Mouse (Mus musculus) right cerebral cortex, postnatal 25 days (tissue): ENCODE data around the gene A830031A19Rik.

ENCODE experiments used
- DNase-seq: peaks from one replicate; pipeline ENCODE4 v3.0.0; 2022

Gene A830031A19Rik

DNA sequence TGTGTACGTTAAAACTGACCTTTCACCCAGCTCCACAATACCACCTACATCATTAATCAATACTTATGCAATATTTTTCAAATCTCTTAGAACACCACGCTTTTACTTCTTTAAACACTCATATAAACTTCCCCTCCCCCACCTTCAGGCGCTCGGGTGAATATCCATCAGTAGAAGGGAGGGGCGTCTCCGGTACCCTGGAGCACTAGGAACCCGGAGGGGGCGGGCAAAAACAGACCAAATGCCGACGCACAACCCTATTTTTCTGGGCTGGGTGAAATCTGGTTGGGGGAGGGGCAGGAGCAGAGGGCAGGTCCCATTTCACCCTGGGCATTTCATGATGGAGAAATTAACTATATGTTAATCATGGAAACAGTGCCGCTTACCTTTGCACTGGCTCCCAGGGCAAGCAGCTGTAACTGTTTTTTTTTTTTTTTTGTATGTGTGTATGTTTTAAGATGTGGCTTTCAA, at the start of gene A830031A19Rik:
A830031A19Rik (minus strand) TSS at position 421 of the 471 bp plus-strand sequence.
- no peak for DNase-seq

DNA sequence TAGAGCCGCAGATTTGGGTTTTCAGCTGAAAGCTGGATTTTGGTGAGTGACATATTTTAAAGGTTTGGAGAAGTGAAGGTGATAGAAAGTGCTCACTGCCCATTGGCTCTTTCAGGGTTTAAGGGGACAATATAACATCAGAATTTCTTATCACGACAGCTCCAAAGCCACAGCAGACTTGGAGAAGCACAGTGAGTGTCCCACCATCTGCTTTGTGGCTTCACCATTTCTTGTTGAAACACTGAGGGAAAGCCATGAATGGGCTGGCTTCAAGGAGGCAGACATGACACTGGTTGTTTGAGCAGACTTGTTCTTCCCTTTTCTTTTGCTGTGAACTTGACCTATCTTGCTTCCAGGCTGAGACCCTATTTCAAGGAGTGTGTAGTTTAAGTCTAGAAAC, 49.1 kb upstream of the A830031A19Rik start:
- DNase-seq, result no peak

DNA sequence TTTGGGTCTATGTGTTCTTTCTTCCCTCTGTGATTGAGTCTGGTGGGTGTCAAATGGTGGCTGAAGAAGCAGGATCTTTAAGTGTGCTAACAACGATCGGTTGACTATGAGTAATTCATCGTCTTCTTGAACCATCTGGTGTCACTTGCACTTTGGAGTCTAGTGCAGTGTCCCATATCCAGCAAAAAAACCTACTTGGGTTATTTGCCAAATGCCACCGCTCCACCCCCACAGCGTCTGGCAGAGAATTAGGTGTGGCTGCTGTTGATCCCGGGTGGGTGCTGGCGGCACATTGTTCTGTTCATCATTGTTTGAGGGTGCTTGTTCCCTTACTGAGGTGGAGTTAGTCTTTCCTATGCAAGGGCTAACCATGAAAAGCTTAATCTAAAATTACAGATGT, 48.0 kb upstream of the A830031A19Rik start:
- no peak for DNase-seq

DNA sequence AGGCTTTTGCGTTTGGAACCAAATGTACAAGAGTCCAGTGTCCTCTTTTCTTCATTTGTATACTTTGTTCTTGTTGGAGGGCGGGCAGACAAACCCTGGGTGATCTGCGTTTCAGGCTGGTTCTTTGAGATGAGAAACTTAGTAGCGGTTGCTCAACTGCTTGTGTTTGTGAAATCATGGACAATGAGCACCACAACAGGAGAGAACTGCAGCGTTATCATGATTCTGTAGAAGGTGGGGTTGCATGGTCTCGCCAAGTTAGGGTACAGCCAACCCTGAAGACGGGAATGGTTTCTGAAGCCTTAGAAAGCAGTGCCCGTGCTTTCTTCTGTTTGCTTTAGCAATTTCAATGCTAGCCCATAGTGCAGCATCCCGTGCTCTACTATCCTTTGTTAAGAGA, 46.3 kb upstream of the A830031A19Rik start:
- DNase-seq, result no peak

DNA sequence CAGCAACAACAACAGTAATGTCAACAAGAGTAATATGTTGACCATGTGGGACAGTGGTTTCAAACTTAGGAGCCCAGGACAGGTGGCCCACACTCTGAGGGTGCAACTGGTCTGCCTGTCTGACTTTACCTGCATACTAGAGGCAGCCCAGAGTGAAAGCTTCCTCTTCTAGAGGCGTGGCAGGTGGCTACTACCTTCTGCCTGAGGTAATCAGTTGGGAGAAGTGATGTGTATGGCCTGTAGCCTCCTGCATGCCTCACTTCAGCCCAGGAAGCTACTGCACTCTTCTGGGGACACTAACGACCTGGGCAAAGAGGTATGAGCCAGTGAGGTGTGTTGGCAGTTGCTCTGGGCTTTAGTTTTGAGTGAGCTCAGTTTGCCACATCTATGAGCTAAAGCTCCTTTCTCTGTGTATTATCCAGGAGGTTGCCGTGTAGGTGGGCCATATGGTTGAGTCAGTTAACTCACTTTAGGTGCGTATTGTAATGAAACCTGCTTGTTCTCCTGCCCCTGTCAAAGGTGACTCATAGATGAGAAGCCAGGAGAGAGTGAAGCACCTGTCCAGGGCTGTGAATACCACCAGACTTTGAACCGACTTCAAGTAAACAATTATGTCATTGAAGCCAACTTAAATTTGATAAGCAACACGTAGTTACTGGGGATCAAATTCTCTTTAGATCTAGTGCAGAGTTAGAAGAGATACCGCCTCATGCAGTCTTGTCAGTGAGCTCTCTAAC, 41.9 kb upstream of the A830031A19Rik start:
- DNase-seq, result no peak

DNA sequence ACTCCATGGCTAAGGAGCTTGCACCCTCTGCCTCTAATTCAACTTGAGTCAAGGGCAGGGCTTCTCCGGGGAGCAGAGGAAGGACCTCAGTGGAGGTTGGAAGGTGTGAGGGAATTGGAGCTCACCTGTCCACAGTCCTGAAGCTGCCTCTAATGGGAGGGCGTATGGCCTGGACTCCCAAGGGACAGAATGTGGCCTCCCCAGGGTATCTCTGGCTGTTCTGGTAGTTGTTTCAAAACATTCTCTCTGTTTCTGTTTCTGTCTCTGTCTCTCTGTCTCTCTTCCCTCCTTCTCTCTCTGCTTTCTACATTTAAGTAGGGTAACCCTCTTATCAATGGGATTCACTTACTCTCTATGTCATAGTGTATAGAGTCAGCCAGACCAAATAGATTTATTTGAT, 41.2 kb upstream of the A830031A19Rik start:
- DNase-seq, result no peak

DNA sequence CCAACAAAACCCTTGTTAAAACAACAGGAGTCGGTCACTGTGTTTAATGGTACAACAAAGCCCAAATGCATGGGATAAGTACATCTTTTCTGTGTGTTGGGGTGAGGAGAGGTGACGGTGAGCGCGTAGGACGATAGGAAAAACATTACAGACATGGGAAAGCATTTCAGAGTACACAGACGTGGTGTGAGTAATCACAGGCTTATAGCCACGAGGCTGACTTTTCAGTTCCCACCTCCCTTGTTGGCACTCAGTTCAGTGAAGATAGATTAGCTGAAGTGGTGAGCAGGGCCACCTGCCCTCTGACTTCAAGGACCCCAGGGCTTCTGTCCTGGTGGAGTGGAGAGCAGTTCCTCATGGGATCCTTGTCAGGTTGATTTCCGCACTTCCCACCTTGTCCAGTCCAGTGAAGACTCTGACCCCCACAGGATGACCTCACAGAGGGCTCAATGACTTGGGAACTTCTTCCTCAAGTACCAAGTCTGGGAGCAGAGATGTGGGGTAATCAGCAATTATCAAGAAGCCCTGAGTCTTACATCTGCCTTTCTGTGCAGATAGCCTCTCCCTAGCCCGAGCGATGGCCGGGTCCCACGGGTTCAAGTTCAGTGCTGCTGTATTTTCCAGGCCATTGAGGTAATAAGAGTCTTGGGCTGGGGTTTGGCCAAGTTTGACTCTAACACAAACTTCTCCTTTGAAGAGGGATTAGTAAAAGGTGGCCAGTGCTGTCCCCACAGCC, 40.3 kb upstream of the A830031A19Rik start:
- DNase-seq, result no peak

DNA sequence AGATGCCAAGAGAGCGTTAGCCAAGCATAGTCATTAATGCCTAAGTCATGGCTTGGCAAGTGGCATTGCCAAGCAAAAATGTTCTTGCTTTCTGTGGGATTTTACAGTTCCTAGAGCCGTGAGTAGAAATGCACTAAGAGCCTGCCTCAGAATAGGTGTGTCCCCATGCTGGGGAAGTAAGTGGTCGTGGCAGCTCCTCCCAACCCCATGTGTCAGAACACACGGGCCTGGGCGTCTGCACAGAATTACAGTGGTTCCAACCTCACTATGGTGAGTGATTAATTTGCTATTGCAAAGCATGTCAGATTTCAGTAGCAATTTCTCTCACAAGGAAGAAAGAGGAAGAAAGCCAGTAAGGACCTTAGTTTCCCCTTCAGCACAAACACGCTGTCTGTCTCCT, 36.9 kb upstream of the A830031A19Rik start:
- DNase-seq, result no peak

DNA sequence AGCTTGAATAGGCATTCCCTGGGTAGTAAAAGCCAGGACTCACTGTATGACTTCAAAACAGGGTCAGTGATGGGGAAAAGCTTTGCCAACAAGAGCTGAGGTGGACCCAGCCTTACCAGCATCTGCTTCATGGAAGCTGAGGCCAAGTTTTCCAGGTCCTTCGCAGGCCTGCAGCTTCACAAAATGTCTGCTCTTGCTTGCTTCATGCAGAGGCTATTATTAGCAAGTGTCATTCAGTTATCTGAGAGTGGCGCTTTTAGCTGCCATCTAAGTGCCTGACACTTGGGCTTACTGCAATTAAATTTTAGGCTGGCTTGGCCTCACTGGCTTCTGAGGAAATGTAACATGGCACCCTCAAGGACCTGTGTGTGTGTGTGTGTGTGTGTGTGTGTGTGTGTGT, 35.3 kb upstream of the A830031A19Rik start:
- DNase-seq, result no peak

DNA sequence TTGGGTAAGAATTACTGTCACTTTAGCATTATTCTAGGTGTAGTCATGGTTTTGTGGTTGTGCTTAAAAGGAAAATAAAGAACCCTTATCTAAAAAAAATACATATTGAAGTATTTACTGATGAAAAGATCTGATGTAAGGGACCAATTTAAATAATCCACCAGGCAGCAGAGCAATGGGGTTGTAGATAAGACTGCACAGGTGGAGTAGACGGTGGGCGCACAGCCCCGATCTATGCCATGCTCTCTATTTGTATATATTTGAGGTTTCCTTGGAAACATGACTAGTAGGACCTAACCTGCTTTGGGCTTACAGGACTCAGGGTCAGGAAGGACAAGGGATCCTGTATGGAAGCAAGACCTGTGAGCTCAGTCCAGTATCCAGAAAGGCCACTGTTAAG, 34.5 kb upstream of the A830031A19Rik start:
- DNase-seq, result no peak

DNA sequence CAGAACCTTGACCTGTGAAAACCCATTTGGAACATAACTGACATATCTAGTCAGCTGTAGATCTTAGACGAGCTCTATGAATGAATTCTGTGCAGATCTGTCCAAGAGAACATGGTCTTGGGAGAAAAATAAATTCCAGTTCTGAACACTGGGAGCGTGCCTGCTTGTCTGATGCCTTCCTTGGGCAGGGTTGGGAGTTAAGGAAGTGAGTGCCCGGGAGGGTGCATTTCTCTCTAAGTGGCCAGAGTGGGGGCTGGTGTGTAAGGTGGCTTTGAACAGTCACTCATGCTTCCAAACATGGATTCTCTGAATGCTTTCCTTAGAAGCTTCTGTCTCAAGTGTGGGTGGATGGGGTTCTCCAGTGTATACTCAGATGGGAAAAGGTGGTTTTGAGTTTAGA, 34.1 kb upstream of the A830031A19Rik start:
- no peak for DNase-seq

DNA sequence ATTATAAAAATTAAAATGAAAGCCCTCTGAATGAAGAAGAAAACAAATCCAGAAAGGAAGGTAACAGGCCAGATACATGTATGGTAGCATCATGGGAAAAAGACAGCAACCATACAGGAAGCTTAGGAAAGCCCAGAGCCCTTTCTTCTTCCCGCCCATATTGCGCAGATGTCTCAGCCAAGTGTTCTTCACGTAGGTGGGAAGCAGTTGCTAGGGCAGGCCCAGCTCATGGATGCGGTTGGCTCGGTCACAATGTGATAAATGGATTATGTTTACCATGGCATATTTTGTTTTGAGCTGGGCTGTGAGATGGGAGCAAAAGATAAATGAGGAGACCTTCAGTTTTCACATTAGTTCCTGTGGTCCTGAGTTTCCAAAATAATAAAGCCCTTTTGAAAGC, 32.6 kb upstream of the A830031A19Rik start:
- no peak for DNase-seq

DNA sequence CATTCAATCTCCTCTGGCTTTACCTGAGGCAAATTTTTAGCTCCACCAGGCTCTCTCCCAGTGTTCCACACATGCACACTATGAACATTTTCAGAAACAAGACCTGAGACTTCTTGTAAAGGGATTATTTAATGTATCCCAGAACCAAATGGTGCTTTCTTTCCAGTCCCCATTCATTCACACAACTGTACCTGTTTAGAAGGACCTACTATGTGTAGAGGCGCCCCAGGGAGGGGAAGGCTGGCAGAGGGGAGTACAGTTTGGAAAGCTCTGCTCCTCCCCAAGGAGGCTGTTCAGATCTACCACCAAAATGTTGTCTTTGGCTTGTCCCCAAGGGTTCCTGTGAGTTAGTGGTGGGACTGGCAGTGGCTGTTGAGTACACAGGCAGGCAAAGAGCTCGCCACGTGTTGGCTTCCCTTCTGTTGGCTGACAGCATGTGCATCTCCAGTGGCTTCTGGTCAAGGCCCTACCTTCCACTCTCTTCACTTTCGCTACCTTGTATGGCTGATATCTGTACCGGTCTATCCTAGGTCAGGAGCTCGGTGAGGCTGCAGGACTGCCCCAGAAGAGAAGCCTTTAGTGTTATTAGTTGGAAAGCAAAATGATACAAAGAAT, 28.4 kb upstream of the A830031A19Rik start:
- no peak for DNase-seq

DNA sequence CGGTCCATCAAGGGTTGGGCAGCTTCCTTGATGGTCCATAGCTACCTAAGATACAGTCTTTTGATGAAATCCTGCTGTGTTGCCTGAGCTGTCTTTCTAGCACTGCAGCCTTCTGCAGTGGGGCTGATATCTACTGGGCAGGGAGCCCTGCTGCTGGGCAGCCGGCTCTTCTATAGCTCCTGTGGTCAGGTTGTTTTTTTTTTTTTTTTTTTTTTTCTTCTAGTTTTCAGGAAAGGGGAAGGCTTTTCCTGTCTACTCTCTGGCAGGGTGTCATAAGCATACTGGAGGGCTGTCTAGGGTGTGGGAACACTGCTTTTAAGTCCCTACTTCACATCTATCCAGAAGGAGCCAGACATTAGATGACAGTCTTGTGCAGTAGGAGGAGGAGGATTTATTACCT, 27.5 kb upstream of the A830031A19Rik start:
- DNase-seq, result no peak

DNA sequence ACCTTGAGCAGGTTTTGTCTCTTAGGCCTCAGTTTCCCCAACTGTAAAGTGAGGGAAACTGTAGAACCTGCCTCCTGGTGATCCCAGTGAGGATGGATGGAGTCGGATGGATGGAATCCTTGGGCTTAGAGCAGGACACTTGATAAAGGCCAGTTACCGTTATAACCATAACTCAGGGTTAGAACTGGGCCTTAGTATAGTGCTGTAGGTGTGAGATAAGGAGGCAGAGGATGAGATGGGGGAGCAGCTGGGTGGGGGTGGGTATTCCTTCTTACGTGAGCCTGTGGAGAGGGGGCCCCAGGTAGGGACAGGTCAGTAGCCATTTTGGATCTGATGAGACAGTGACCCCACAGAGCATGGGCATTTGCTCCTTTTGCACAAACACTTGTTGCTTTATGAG, 26.8 kb upstream of the A830031A19Rik start:
- DNase-seq, result no peak

DNA sequence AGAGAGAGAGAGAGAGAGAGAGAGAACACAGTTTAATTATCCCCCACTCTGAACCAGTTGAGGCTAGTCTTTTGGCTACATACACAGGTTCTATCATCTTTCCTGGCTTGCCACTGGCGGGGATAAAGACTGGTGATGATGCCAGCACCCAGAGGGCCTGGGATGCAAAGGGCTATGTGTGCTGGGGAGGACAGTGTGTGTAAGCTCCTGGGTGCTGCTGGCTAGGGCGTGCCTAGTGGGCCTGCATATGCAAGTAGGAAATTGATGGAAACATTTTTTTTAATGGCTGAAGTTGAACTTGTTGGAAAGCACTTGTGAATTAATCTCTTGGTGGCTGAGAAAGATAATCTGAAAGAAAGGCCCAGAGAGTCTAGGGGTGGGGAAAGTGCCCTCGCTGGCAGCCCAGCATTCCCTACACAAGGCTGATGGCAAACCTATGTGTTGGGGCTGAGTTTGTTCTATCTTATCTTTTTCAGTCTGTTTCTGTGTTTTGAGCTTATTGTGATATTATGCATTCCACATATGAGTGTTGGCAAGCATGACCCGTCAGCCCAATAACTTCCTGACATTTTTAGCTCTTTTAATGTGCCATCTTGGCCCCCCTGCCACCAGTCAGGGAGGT, 25.7 kb upstream of the A830031A19Rik start:
- DNase-seq, result no peak

DNA sequence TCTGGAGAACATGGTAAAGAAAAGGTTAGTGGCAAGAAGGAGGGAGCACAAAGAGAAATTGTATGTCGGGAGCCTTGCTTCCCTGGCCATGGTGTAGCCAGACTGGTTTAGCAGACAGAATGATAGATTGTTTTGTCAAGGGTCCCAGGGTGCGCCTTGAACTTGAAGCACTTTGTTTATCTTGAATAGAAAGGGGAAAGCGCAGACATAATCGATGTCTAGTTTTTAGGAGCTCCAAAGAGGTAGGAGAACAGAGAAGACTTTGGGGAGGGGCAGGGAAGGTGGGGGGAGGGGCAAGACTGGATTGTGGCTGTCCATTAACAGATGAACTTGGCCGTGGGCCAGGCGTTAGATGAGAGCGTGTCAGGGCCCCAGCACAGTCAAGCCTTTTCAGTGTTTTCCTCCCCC, 25.0 kb upstream of the A830031A19Rik start:
- no peak for DNase-seq

DNA sequence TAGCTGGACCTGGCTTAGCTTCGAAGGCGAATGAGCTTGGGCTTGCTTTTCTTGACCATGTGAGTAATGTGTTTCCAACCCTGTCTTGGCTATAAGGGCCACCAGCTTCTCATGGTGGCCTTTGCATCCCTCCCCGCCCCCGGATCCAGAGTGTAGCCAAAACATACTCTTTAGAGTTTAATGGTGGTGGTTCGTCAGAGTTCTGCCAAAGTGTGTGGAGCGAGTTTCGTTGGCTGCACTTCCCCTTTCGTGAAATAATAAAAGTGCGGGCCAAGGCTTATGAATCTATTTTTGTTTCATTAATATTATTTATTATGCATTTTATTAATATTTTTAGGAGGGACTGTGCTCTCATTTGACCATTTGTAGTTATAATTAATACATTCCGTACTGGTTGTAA, 24.4 kb upstream of the A830031A19Rik start:
- no peak for DNase-seq

DNA sequence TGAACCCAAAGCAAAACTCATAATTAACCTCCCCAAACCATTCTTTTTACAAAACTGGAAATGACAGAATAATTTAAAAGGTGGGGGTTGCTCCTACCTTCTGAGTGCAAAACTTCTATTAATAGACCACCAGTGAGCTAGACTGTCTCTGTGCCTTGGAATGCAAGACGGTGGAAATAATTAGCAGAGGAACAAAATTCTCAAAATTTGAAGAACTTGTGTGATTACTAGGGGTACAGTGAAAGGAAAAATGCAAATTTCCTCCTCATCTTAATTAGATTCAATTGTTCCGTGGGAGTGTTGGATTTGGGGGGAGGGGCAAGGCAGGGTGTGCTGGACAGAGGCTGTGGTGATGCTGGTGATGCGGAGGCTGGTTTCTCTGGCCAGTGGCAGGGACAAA, 23.8 kb upstream of the A830031A19Rik start:
- DNase-seq, result no peak

DNA sequence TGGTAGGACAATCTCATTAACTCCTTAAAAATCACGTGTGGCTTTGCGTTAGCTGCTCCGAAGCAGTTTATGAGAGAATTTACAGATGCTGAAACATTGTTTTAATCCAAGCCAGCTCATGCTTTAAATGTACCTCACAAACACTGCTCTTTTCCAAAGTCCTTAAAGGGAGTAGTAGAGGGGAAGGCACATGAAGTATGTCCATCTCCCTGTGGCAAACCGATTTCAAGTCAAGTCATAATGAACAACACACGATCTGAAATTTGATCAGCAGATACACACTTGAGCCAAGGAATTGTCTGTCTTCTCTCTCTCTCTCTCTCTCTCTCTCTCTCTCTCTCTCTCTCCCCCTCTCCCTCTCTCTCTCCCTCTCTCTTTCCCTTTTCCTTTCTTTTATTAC, 23.2 kb upstream of the A830031A19Rik start:
- DNase-seq, result no peak

DNA sequence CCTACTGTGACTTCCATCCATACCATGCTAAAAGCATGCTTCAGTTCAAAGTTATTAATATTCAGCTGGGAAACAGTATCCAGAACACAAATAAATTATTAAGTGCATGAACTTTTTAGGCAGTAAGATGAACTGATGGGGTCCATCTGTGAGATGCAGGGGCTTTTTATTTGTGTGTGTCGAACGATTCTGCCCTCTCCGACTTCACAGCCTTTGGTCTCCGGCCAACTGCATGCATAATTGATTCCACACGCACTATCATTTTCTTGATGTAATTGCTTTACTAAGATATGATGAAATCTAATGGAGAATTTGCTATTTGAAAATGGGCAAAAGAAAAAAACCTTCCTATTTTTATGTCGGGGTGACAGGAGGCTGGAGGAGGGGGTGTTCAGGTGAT, 22.2 kb upstream of the A830031A19Rik start:
- no peak for DNase-seq

DNA sequence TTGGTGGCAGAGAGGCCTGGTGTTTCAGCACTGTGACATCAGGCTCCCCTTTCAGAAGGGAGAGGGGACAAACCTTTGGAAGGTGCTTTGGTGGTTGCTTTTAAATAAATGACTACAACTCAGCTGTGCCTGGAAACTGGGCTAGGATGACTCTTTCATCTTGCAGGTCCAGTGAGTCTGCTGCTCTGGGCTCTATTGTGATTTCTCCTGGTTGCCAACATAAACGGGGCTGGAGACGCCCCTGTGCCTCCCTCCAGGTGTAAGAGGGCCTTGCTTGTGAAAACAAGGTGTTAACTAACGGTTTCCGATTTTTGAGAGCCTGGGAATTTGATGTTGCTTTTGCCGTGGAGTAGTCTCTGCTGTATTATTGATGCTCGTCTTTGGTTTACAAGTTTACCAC, 21.6 kb upstream of the A830031A19Rik start:
- DNase-seq, result no peak

DNA sequence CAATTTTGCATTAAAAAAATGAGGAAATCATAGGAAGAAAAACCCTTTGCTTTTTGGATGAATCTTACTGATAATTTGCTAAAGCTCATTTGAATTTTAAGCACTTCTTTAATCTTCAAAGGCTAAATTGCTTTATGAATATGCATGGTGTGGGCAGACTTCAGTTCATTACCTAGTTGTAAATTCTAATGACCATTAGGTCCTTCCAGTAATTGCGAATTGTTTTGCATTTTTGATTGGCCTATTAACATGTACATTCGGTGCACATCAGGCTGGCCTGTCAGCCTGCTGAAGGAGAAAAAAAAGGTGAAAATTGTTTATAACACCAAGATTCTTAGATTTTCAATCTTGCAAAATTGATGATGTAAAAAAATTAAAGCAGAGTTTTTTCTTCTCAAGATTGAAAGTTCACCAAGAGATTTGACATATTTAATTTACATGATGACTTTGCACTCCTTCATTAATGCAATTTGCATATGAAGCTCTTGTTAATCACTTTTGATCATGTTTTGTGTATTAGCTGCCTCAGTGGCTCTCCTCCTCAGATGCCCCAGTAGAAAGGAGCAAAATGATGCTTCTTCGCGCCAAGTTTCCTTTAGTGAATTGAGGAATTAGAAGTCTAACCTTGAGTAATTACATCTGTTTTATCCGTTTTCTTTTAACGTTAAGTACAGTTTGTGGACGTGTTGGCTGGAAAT, 21.0 kb upstream of the A830031A19Rik start:
- DNase-seq, result no peak
